Mouse (Mus musculus) gastrocnemius, postnatal 14 days (tissue): ENCODE results near the gene Mybphl. TPM values are rescaled to one million over a fixed set of nuclear protein-coding genes. Genes with fewer than 3 reads are reported as not detected.
A peak's percentile ranks its signal among the peaks of the same experiment; 100 is the strongest.

ENCODE experiments used
- DNase-seq: peaks from one replicate; pipeline ENCODE4 v3.0.0; 2021; ENCODE audit warnings: mixed read lengths
- intact Hi-C: fragments of 180-260 bp; cut with DNase I; formaldehyde crosslinking; loops from one replicate; pipeline ENCODE4 v1.15.1; 2025; ENCODE audit warnings: low total_unique reads
- long read RNA-seq, 2 experiments: library from polyadenylated mRNA; stranded (forward); transcript quantifications; one replicate each; pipeline ENCODE4 v2.0.0; 2021
- total RNA-seq, 2 experiments: library from RNA; stranded (reverse); gene quantifications; 2 replicates each; pipeline ENCODE4 v1.2.3; 2021

The Mybphl gene
- under 1 TPM; 0.27 to 0.35 TPM for total RNA-seq
- long read RNA-seq, experiment 1 = 0 reads
- long read RNA-seq, experiment 2 = 0 reads

- no peak for DNase-seq
- intact Hi-C loops = no loop called here
Measured at GRCm38 (mm10) chr3:108364270-108364995, at the start of gene Mybphl. Mybphl (plus strand) TSS chr3:108364911.

- DNase-seq = no peak
- intact Hi-C loops = no loop called here
Measured at GRCm38 (mm10) chr3:108318517-108318916, 46.2 kb upstream of the Mybphl start.

DNA sequence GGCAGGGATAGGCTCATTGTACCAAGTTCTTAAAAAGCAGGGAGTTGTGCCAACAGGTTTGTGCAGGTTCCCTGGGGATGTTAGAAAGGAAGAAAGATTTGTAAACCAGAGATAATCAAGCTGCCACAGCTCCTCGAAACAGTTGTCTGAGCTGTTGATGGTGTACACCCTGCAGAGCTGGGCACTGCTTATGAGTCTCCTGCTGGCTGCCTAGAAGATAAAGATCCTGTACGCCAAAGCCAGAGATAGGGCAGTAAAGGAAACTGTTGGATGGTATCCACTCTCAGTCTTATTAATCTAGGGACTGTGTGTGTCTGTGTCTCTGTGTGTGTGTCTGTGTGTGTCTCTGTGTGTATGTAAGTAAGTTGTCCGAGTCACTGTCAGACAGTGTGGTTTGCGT lies 43.0 kb upstream of the Mybphl start:
- intact Hi-C loops = loop anchor here (5.0 kb wide), 1 partner anchor 39 kb away; the partner anchor contains the start of gene Sort1

DNA sequence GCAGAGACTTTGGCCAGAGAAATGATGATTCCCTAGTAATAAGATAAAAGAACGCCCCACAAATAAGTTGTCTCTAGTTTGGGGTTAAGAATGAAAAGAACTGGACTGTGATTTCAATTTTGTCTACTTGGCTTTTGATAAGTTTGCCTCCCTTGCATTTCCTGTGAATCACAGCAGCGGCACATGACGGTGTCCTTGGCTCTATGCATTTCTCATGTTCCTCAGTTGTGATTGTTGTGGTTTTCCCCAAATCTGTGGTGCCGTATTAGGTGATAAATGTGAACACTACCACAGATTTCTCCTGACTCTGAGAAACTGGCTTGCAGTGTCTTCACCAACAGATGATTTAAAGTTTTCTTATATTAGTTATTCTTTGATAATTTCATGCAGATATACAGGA lies 42.6 kb upstream of the Mybphl start:
- intact Hi-C loops = loop anchor here (5.0 kb wide), 1 partner anchor 40 kb away; the partner anchor contains the start of gene Sort1
- no peak for DNase-seq

More for the DNA sequence above, 43.0 kb upstream of the Mybphl start:
- DNase-seq = no peak

- DNase-seq = peak; percentile 70
- intact Hi-C loops = loop anchor here (5.0 kb wide), 1 partner anchor 41 kb away; the partner anchor contains the start of gene Sort1
Measured at GRCm38 (mm10) chr3:108322962-108323361, 41.7 kb upstream of the Mybphl start.

DNA sequence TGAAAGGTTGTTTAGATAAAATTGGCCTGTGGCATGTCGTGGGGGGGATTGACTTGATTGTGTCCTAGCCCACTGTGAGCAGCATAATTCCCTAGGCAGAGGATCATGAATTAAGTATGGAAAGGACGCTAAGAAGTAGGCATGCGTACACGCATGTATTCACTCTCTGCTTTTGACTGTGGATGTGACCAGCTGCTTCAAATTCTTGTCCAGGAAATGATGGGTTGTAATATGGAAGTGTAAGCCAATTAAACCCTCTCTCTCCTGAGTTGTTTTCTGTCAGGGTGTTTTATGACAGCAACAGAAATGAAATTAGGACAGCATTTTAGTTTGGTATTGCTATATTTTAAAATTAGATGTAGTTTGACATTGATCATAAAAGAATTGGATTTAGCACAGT lies 39.9 kb upstream of the Mybphl start:
- intact Hi-C loops = loop anchor here (5.0 kb wide), 1 partner anchor 43 kb away; the partner anchor contains the start of gene Sort1

GRCm38 (mm10) chr3:108325521-108325920 lies 39.2 kb upstream of the Mybphl start:
- no peak for DNase-seq
- intact Hi-C loops = no loop called here

More for the DNA sequence above, 39.9 kb upstream of the Mybphl start:
- no peak for DNase-seq

DNA sequence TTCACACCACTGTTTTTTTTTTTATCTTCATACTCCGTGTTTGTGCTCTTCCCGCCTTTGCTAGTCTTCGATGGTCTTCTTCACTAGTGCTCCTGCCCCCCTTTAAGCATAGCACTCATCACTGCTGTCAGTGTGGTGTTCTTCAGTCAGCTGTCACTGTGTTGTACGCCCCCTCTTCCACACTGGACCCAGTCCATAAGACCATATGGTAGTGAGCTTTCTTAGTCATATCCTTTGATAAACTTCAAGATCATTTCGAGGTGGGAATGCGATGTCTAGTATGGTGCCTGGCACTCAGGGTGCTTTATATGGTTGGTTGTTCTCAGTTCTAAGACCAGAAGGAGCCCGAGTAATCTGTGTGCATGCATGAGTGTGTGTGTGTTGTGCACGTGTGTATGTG lies 37.4 kb upstream of the Mybphl start:
- no peak for DNase-seq
- intact Hi-C loops = no loop called here

- DNase-seq = peak; percentile 38
- intact Hi-C loops = no loop called here
Measured at GRCm38 (mm10) chr3:108327916-108328315, 36.8 kb upstream of the Mybphl start.

DNA sequence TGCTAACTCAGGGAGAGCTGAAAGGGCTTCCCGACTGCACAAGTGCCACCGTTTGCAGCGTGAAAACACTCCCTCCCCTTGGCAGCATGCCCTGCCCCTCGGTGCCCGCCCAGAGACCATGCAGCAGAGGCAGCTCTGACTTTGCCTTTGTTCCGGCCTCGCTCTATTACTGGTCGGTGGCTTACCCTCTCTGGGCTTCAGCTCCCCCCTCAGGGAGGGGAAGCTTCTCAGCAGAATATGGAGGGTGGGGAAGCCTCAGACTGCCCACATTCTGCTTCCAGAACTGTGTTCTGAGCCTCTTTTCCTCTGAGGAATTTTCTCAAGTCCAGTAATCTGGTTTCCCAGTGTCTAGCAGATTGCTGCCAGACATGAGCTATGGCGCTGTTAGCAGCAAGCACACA lies 36.3 kb upstream of the Mybphl start:
- peak; percentile 75 for DNase-seq
- intact Hi-C loops = no loop called here

DNA sequence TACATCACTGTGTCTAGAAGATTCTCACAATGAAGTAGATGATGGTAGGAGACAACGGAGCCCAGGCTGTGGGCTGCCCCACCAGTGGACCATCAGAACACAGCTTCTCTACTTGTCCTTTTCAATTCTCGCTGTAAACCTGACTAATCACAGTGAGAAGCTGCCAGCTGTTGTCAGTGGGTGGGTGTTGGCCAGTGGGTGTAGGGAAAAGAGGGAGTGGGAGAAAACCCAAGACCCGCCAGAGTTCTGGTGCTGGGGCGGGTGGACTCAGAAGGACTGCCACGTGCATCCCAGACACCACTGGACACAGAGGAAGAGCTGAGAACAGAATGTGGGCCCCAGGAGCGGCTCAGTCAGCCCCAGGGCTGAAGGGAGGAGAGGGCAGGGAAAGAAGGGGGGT lies 33.9 kb upstream of the Mybphl start:
- intact Hi-C loops = no loop called here
- no peak for DNase-seq

GRCm38 (mm10) chr3:108336878-108337277 lies 27.8 kb upstream of the Mybphl start:
- no peak for DNase-seq
- intact Hi-C loops = no loop called here

GRCm38 (mm10) chr3:108341040-108341439 lies 23.7 kb upstream of the Mybphl start:
- no peak for DNase-seq
- intact Hi-C loops = no loop called here

GRCm38 (mm10) chr3:108342185-108342584 lies 22.5 kb upstream of the Mybphl start:
- intact Hi-C loops = no loop called here
- DNase-seq = no peak

- no peak for DNase-seq
- intact Hi-C loops = no loop called here
Measured at GRCm38 (mm10) chr3:108345855-108346254, 18.9 kb upstream of the Mybphl start.

GRCm38 (mm10) chr3:108348376-108348775 lies 16.3 kb upstream of the Mybphl start:
- intact Hi-C loops = no loop called here
- no peak for DNase-seq

GRCm38 (mm10) chr3:108355245-108355644 lies 9.5 kb upstream of the Mybphl start:
- intact Hi-C loops = no loop called here
- no peak for DNase-seq

GRCm38 (mm10) chr3:108357051-108357450 lies 7.7 kb upstream of the Mybphl start:
- intact Hi-C loops = no loop called here
- DNase-seq = no peak

DNA sequence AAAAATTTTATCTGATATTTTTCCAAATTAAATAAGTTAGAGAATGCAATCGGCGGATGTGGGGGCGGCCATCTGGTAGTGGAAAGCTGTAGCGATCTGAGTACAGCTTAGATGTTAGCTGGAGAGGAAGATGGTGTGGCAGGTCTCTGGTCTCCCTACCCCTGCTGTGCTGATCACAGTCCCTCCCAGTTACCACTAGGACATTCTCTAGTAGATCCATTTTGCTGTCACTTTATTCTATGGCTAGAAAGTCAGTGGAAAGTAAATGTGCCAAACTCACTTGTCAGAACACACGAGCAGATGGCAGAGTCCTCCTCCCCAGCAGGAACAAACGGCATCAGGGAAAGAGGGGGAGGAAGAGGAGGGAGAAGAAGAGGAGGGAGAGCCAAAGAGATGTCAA lies 6.3 kb upstream of the Mybphl start:
- intact Hi-C loops = no loop called here

GRCm38 (mm10) chr3:108360894-108361293 lies 3.8 kb upstream of the Mybphl start:
- no peak for DNase-seq
- intact Hi-C loops = no loop called here

More for the DNA sequence above, 6.3 kb upstream of the Mybphl start:
- DNase-seq = no peak

DNA sequence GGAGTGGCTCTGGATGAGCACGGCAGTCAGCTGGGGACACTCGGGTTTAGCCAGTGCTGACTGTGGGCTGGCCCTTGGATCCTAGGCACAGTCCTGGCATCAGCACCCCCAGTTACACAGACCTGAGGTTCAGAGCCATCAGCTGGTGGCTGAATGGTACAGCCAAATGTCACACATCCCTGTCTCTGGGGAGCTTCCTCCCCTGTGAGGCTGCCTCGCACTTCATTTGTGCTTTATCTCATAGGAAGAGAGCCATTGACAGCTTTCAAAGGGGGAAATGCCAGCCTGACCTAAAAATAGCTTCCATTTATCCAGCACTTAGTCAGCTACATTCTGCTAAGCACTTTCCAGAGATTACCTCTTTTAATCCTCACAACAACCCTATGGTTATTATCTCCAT lies 1.1 kb upstream of the Mybphl start:
- peak; percentile 24 for DNase-seq
- intact Hi-C loops = no loop called here
